Mouse (Mus musculus): ENCODE data around the gene Gm28047. TPM values are rescaled to one million over a fixed set of nuclear protein-coding genes. Genes with fewer than 3 reads are reported as not detected.

Gene Gm28047
- polyA plus RNA-seq, 1 experiment from 2014 or later, result not detected

- no peaks in the 10 kb centered on the region for H3K9me3 ChIP-seq
- no peak overlapping the region for H3K27ac ChIP-seq
- H3K4me3 ChIP-seq (replicated peaks), result no peak overlapping the region
- H3K27me3 ChIP-seq, result no peaks in the 10 kb centered on the region
- 95% methylated on average over 3 of the region's 3 CpGs for WGBS
- no peak for ATAC-seq (ENCODE audit: insufficient number of reproducible peaks, insufficient read depth, low FRiP score, low TSS enrichment, low read depth)
- no peak overlapping the region for H3K9ac ChIP-seq (replicated peaks)
- H3K4me1 ChIP-seq (replicated peaks), result no peaks in the 10 kb centered on the region
- H3K36me3 ChIP-seq, result peaks cover 76% of the 10 kb centered on the region
- H3K4me2 ChIP-seq, result no peak overlapping the region
These were observed 77.4 kb downstream of the Gm28047 start for GRCm38 (mm10) chr15:102547478-102547877.

- no peaks in the 10 kb centered on the region for H3K27me3 ChIP-seq
- H3K4me2 ChIP-seq, result no peak overlapping the region
- 85% methylated on average over 3 of the region's 3 CpGs for WGBS
- no peak for ATAC-seq (ENCODE audit: insufficient number of reproducible peaks, insufficient read depth, low FRiP score, low TSS enrichment, low read depth)
- H3K9ac ChIP-seq (replicated peaks), result no peak overlapping the region; the same call in 1 of the 2 replicates
- H3K9me3 ChIP-seq, result no peaks in the 10 kb centered on the region
- H3K4me1 ChIP-seq (replicated peaks), result no peaks in the 10 kb centered on the region
- H3K4me3 ChIP-seq (replicated peaks), result no peak overlapping the region
- H3K36me3 ChIP-seq, result peaks cover 76% of the 10 kb centered on the region
- no peak overlapping the region for H3K27ac ChIP-seq
These were observed 78.0 kb downstream of the Gm28047 start for GRCm38 (mm10) chr15:102546677-102547427.

- Histone ChIP-seq H3K9me3 (no peaks in the 10 kb centered on the region), H3K4me1 (replicated peaks) (no peaks in the 10 kb centered on the region), H3K4me3 (replicated peaks) (no peak overlapping the region), H3K4me2 (no peak overlapping the region), H3K27me3 (no peaks in the 10 kb centered on the region), H3K36me3 (peaks cover 76% of the 10 kb centered on the region), H3K9ac (replicated peaks) (no peak overlapping the region), H3K27ac (no peak overlapping the region)
- 88% methylated on average over 3 of the region's 3 CpGs for WGBS
- ATAC-seq (ENCODE audit: insufficient number of reproducible peaks, insufficient read depth, low FRiP score, low TSS enrichment, low read depth), result no peak
These were observed 78.6 kb downstream of the Gm28047 start for GRCm38 (mm10) chr15:102546246-102546645.

GRCm38 (mm10) chr15:102544801-102545200 lies 80.1 kb downstream of the Gm28047 start:
- Histone ChIP-seq H3K27ac (no peak overlapping the region), H3K4me3 (replicated peaks) (no peak overlapping the region), H3K9ac (replicated peaks) (no peak overlapping the region), H3K4me1 (replicated peaks) (no peaks in the 10 kb centered on the region), H3K36me3 (peaks cover 82% of the 10 kb centered on the region), H3K27me3 (no peaks in the 10 kb centered on the region), H3K4me2 (no peak overlapping the region), H3K9me3 (no peaks in the 10 kb centered on the region)
- WGBS, result 94% methylated on average over 4 of the region's 4 CpGs
- ATAC-seq (ENCODE audit: insufficient number of reproducible peaks, insufficient read depth, low FRiP score, low TSS enrichment, low read depth), result no peak

GRCm38 (mm10) chr15:102533926-102534325 lies 90.9 kb downstream of the Gm28047 start:
- Histone ChIP-seq H3K4me2 (no peak overlapping the region), H3K27ac (no peak overlapping the region), H3K4me1 (replicated peaks) (no peaks in the 10 kb centered on the region), H3K36me3 (peaks cover 92% of the 10 kb centered on the region), H3K9ac (replicated peaks) (no peak overlapping the region), H3K4me3 (replicated peaks) (no peak overlapping the region), H3K27me3 (no peaks in the 10 kb centered on the region), H3K9me3 (no peaks in the 10 kb centered on the region)
- no peak for ATAC-seq (ENCODE audit: insufficient number of reproducible peaks, insufficient read depth, low FRiP score, low TSS enrichment, low read depth)
- 87% methylated on average over 7 of the region's 7 CpGs for WGBS

GRCm38 (mm10) chr15:102532106-102532900 lies 92.6 kb downstream of the Gm28047 start:
- no peak for ATAC-seq (ENCODE audit: insufficient number of reproducible peaks, insufficient read depth, low FRiP score, low TSS enrichment, low read depth)

GRCm38 (mm10) chr15:102531586-102531985 lies 93.3 kb downstream of the Gm28047 start:
- no peaks in the 10 kb centered on the region for H3K9me3 ChIP-seq
- H3K4me1 ChIP-seq (replicated peaks), result no peaks in the 10 kb centered on the region
- H3K27me3 ChIP-seq, result no peaks in the 10 kb centered on the region
- H3K4me3 ChIP-seq (replicated peaks), result no peak overlapping the region
- no peak overlapping the region for H3K4me2 ChIP-seq
- peaks cover 90% of the 10 kb centered on the region for H3K36me3 ChIP-seq
- H3K27ac ChIP-seq, result no peak overlapping the region
- ATAC-seq (ENCODE audit: insufficient number of reproducible peaks, insufficient read depth, low FRiP score, low TSS enrichment, low read depth), result no peak
- no peak overlapping the region for H3K9ac ChIP-seq (replicated peaks)
- 68% methylated on average over 4 of the region's 4 CpGs for WGBS

More at GRCm38 (mm10) chr15:102532106-102532900, 92.6 kb downstream of the Gm28047 start:
- H3K4me2 ChIP-seq, result no peak overlapping the region
- H3K36me3 ChIP-seq, result peaks cover 94% of the 10 kb centered on the region
- H3K9ac ChIP-seq (replicated peaks), result no peak overlapping the region
- H3K4me3 ChIP-seq (replicated peaks), result no peak overlapping the region
- H3K9me3 ChIP-seq, result no peaks in the 10 kb centered on the region
- no peaks in the 10 kb centered on the region for H3K27me3 ChIP-seq
- no peaks in the 10 kb centered on the region for H3K4me1 ChIP-seq (replicated peaks)
- 87% methylated on average over 3 of the region's 3 CpGs for whole genome bisulfite sequencing
- no peak overlapping the region for H3K27ac ChIP-seq

- ATAC-seq (ENCODE audit: insufficient number of reproducible peaks, insufficient read depth, low FRiP score, low TSS enrichment, low read depth), result no peak
- peaks cover 84% of the 10 kb centered on the region for H3K36me3 ChIP-seq
- no peak overlapping the region for H3K27ac ChIP-seq
These were observed 94.3 kb downstream of the Gm28047 start for GRCm38 (mm10) chr15:102530566-102530965.

GRCm38 (mm10) chr15:102528396-102528795 lies 96.5 kb downstream of the Gm28047 start:
- H3K9ac ChIP-seq (replicated peaks), result no peak overlapping the region
- WGBS, result 96% methylated on average over 1 of the region's 1 CpGs
- no peaks in the 10 kb centered on the region for H3K4me1 ChIP-seq (replicated peaks)
- no peak overlapping the region for H3K4me3 ChIP-seq (replicated peaks)
- peaks cover 77% of the 10 kb centered on the region for H3K36me3 ChIP-seq
- no peaks in the 10 kb centered on the region for H3K27me3 ChIP-seq
- ATAC-seq (ENCODE audit: insufficient number of reproducible peaks, insufficient read depth, low FRiP score, low TSS enrichment, low read depth), result no peak
- no peak overlapping the region for H3K27ac ChIP-seq
- H3K4me2 ChIP-seq, result no peak overlapping the region
- H3K9me3 ChIP-seq, result no peaks in the 10 kb centered on the region

More at GRCm38 (mm10) chr15:102530566-102530965, 94.3 kb downstream of the Gm28047 start:
- no peak overlapping the region for H3K4me3 ChIP-seq (replicated peaks)
- 0 out of 2 replicates have a peak overlapping the region, but pooled peaks have one; percentile 12 for H3K9ac ChIP-seq (replicated peaks)
- no peak overlapping the region for H3K4me2 ChIP-seq
- no peaks in the 10 kb centered on the region for H3K27me3 ChIP-seq
- 83% methylated on average over 4 of the region's 4 CpGs for WGBS
- H3K9me3 ChIP-seq, result no peaks in the 10 kb centered on the region
- no peaks in the 10 kb centered on the region for H3K4me1 ChIP-seq (replicated peaks)

- no peak overlapping the region for H3K27ac ChIP-seq
- whole genome bisulfite sequencing, result 75% methylated on average over 3 of the region's 3 CpGs
- no peak for ATAC-seq (ENCODE audit: insufficient number of reproducible peaks, insufficient read depth, low FRiP score, low TSS enrichment, low read depth)
- no peaks in the 10 kb centered on the region for H3K4me1 ChIP-seq (replicated peaks)
- no peaks in the 10 kb centered on the region for H3K9me3 ChIP-seq
- peaks cover 73% of the 10 kb centered on the region for H3K36me3 ChIP-seq
- no peak overlapping the region for H3K4me3 ChIP-seq (replicated peaks)
- H3K9ac ChIP-seq (replicated peaks), result no peak overlapping the region
- H3K27me3 ChIP-seq, result no peaks in the 10 kb centered on the region
- H3K4me2 ChIP-seq, result no peak overlapping the region
These were observed 96.9 kb downstream of the Gm28047 start for GRCm38 (mm10) chr15:102527936-102528335.

GRCm38 (mm10) chr15:102526111-102527002 lies 98.5 kb downstream of the Gm28047 start:
- peaks cover 73% of the 10 kb centered on the region for H3K36me3 ChIP-seq
- WGBS, result 82% methylated on average over 6 of the region's 6 CpGs
- no peak for ATAC-seq (ENCODE audit: insufficient number of reproducible peaks, insufficient read depth, low FRiP score, low TSS enrichment, low read depth)

More at GRCm38 (mm10) chr15:102526111-102527002, 98.5 kb downstream of the Gm28047 start:
- H3K27ac ChIP-seq, result no peak overlapping the region
- no peaks in the 10 kb centered on the region for H3K9me3 ChIP-seq
- H3K9ac ChIP-seq (replicated peaks), result no peak overlapping the region
- no peaks in the 10 kb centered on the region for H3K4me1 ChIP-seq (replicated peaks)
- no peak overlapping the region for H3K4me3 ChIP-seq (replicated peaks)
- no peaks in the 10 kb centered on the region for H3K27me3 ChIP-seq
- H3K4me2 ChIP-seq, result no peak overlapping the region
